Mouse (Mus musculus) forebrain, embryonic 13.5 days (tissue): Measurements from ENCODE around the gene Fgfr1op. TPM values are rescaled to one million over a fixed set of nuclear protein-coding genes. Genes with fewer than 3 reads are reported as not detected.
"Not testable (repeated sequence)": the region's sequence is repeated elsewhere in the genome, so short reads cannot be mapped to it uniquely, and the experiment has no call there.

Experiments used
- ATAC-seq: fragments of 200-750 bp; cut with Nextera tagmentation; 2 replicates; pipeline ENCODE4 v1.8.0; 2017
- H3K27ac ChIP-seq: fragments of 300-500 bp; sonication (generic); 2 replicates; pipeline ENCODE4 v1.5.1; 2015; ENCODE audit warnings: inconsistent platforms, mild to moderate bottlenecking, moderate library complexity
- H3K27me3 ChIP-seq: fragments of 300-500 bp; sonication (generic); 2 replicates; pipeline ENCODE4 v1.6.1; 2015; ENCODE audit warnings: mild to moderate bottlenecking, inconsistent platforms
- H3K36me3 ChIP-seq: fragments of 300-500 bp; sonication (generic); 2 replicates; pipeline ENCODE4 v1.6.1; 2015; ENCODE audit warnings: mild to moderate bottlenecking, inconsistent platforms; ENCODE audit not compliant: poor library complexity, severe bottlenecking
- H3K4me1 ChIP-seq: fragments of 300-500 bp; sonication (generic); 2 replicates; pipeline ENCODE4 v1.6.1; 2015; ENCODE audit warnings: inconsistent platforms
- H3K4me2 ChIP-seq: fragments of 300-500 bp; sonication (generic); 2 replicates; pipeline ENCODE4 v1.6.1; 2015; ENCODE audit warnings: inconsistent platforms, mild to moderate bottlenecking, moderate library complexity
- H3K4me3 ChIP-seq: fragments of 300-500 bp; sonication (generic); 2 replicates; pipeline ENCODE4 v1.5.1; 2015; ENCODE audit warnings: mild to moderate bottlenecking, inconsistent platforms
- H3K9ac ChIP-seq: fragments of 300-500 bp; sonication (generic); 2 replicates; pipeline ENCODE4 v1.6.1; 2015; ENCODE audit warnings: mild to moderate bottlenecking, inconsistent platforms
- H3K9me3 ChIP-seq: fragments of 300-500 bp; sonication (generic); replicated peaks from 2 replicates; pipeline ENCODE4 v1.6.1; 2016; ENCODE audit warnings: inconsistent platforms
- WGBS: fragments of 180-500 bp; shearing (Covaris S2); methylation state at CpG from one replicate; pipeline ENCODE4 v1.1.7; 2015; 5-methylcytosine and 5-hydroxymethylcytosine counted together
- polyA plus RNA-seq: library from polyadenylated mRNA; unstranded; fragments of >200 nt; fragmentation: Nextera tagmentation; extraction: Ambion mirVana; gene quantifications from 2 replicates; pipeline ENCODE4 v1.2.1, GENCODE M21; 2015

Gene Fgfr1op
- polyA plus RNA-seq, 1 experiment from 2014 or later = 28.8 TPM

DNA sequence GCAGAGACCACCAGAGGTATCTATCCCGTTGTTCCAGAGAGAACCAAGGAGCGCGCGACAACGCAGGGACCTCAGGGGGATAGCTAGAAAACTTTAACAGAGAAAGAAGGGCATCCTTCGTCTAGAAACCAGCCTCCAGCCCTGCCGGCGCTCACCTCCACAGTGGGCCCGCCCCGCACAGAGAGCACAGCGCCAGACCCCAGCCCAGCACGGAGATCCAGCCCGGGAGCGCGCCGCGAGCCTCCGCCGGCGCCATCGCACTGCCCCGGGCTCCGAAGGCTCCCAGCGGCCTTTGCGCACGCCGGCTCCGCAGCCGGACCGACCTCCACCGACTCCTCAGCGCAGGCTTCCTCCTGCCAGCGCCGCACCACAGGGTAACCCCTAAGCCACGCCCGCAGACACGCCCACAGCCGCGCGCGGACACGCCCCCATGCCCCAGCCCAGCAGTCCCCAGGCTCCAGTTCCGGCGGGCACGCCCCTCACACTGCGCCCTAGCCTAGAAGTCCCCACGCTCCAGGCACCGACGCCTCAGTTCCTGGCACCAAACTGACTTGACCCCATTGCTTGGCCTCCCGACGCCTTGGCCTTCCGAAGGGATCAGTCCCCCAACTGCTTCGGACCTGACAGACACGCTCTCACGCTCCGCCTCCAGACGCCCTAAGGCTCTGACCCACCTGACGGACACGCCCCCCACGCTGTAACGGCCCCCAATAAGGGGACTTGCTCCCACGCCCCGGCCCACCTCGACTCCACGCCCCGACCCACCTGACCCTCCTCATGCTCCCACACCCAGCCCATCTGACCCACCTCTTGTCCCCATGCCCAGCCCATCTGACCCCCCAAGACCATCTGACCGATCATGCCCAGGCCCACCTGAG is 17.6 kb upstream of the Fgfr1op start, which contains the start of the genes Gm49673 and Rnaset2a:
Gene Gm49673, minus strand, starts transcription at position 350 of the 878 bp plus-strand sequence.
Gene Rnaset2a, minus strand, starts transcription at position 659 of the 878 bp plus-strand sequence.
- not testable (repeated sequence) for H3K4me1 ChIP-seq
- peak; percentile 99 for ATAC-seq
- under 1% methylated on average over 45 of the region's 67 CpGs for WGBS

GRCm38 (mm10) chr17:8155010-8155409 is 10.3 kb upstream of the Fgfr1op start:
- whole genome bisulfite sequencing = 90% methylated on average over 7 of the region's 7 CpGs
- H3K27me3 ChIP-seq, H3K9me3 ChIP-seq, H3K4me3 ChIP-seq, H3K27ac ChIP-seq, H3K4me2 ChIP-seq, ATAC-seq, H3K9ac ChIP-seq, H3K36me3 ChIP-seq, H3K4me1 ChIP-seq: not testable (repeated sequence)

More for the DNA sequence above, 17.6 kb upstream of the Fgfr1op start, which contains the start of the genes Gm49673 and Rnaset2a:
- peak within 1 kb of the TSS; percentile 53 for H3K4me3 ChIP-seq
- H3K9me3 ChIP-seq, H3K27me3 ChIP-seq, H3K36me3 ChIP-seq, H3K27ac ChIP-seq: not testable (repeated sequence)
- peak within 1 kb of the TSS; percentile 63 for H3K4me2 ChIP-seq
- peak within 1 kb of the TSS; percentile 68 for H3K9ac ChIP-seq

- not testable (repeated sequence) for H3K4me2 ChIP-seq, H3K4me1 ChIP-seq, ATAC-seq, H3K9me3 ChIP-seq, H3K27me3 ChIP-seq, H3K4me3 ChIP-seq, H3K9ac ChIP-seq, H3K27ac ChIP-seq, H3K36me3 ChIP-seq
- WGBS = no CpG with 5 or more reads among the region's 8 CpGs
Observed at GRCm38 (mm10) chr17:8155982-8156381, 9.3 kb upstream of the Fgfr1op start.

GRCm38 (mm10) chr17:8158627-8159026 is 6.7 kb upstream of the Fgfr1op start:
- WGBS = no CpG with 5 or more reads among the region's 1 CpGs
- H3K9ac ChIP-seq, H3K27me3 ChIP-seq, H3K36me3 ChIP-seq, ATAC-seq, H3K4me2 ChIP-seq, H3K9me3 ChIP-seq, H3K27ac ChIP-seq, H3K4me3 ChIP-seq, H3K4me1 ChIP-seq: not testable (repeated sequence)

DNA sequence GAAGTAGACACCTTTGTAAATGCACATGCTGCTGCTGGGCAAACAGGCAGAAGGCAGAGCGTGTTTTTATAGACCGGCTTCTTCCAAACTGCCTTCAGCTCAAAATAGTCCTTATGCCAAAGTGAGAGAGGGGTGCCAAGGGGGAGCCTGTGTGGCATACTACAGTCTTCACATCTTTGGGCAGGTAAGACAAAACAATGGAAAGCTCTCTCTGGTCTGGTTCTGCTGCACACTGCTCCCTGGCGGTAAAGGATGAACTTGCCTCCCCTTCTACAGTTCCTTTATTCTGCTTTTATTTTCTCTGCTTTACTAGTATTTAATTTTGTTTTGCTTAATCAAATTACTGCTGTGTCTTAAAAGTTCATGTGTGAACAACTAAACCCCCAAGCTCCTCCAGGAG is 4.3 kb upstream of the Fgfr1op start:
- not testable (repeated sequence) for H3K27ac ChIP-seq, H3K36me3 ChIP-seq, H3K9me3 ChIP-seq, H3K4me3 ChIP-seq, H3K4me2 ChIP-seq, H3K27me3 ChIP-seq, ATAC-seq, H3K4me1 ChIP-seq, H3K9ac ChIP-seq
- 50% methylated on average over 3 of the region's 3 CpGs for WGBS

GRCm38 (mm10) chr17:8165608-8165945 is 276 bp downstream of the Fgfr1op start:
- H3K27me3 ChIP-seq, H3K9me3 ChIP-seq, H3K27ac ChIP-seq, H3K4me1 ChIP-seq, ATAC-seq: not testable (repeated sequence)
- peak overlapping the region; percentile 53 for H3K4me3 ChIP-seq
- H3K4me2 ChIP-seq = peak overlapping the region; percentile 57
- under 1% methylated on average over 35 of the region's 42 CpGs for WGBS
- H3K36me3 ChIP-seq = peaks cover 17% of the 10 kb centered on the region
- peak overlapping the region; percentile 65 for H3K9ac ChIP-seq

DNA sequence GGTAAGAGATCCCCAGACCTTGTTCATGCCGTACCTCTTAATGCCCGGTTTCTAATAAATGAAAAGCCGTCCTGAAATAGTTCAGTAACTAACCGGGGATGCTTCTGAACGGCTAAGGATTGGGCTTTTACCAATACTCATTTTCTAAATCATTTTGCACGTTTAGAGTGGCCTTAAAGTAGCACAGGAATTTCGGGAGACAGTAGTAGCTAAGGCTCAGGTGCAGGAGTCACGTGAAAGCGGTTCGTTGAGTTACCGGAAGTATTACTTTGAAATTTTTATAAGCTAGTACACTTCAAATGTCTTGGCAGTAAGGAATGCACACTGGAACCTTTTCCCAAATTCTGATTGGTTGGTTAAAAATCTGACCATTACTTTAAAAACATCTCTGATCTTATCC is 676 bp downstream of the Fgfr1op start:
- H3K9me3 ChIP-seq, H3K4me1 ChIP-seq, H3K27me3 ChIP-seq, H3K27ac ChIP-seq, ATAC-seq: not testable (repeated sequence)
- Histone ChIP-seq H3K4me3 (peak overlapping the region; percentile 53), H3K36me3 (peaks cover 20% of the 10 kb centered on the region), H3K4me2 (peak overlapping the region; percentile 57), H3K9ac (peak overlapping the region; percentile 65; the same call in 1 of the 2 replicates)
- under 1% methylated on average over 11 of the region's 11 CpGs for WGBS

DNA sequence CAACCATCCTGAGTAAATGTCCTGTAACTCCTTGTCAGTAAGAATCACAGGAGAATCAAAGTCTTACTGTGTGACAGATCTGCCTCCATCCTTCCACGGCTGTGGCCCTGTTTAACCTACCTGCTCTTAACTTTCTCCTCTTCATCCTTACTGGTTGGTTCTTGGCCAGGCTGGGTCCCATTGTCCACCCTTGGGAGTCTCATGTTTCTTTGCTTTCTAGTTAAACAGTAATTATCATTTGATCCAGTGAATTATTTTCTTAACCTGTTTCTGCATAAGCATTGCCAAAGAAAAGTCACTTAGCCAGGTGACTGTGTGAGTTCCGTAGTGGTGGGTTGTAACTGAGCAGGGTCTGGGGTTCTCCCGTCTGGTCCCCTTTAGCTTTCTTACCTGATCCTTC is 1.2 kb downstream of the Fgfr1op start:
- not testable (repeated sequence) for H3K27me3 ChIP-seq, ATAC-seq, H3K9me3 ChIP-seq, H3K27ac ChIP-seq, H3K4me1 ChIP-seq
- peak overlapping the region; percentile 65; the same call in 1 of the 2 replicates for H3K9ac ChIP-seq
- H3K4me2 ChIP-seq = peak overlapping the region; percentile 57
- WGBS = 46% methylated on average over 2 of the region's 3 CpGs
- H3K36me3 ChIP-seq = peaks cover 24% of the 10 kb centered on the region
- H3K4me3 ChIP-seq = peak overlapping the region; percentile 53

- 94% methylated on average over 7 of the region's 8 CpGs for WGBS
- ATAC-seq, H3K4me2 ChIP-seq, H3K27ac ChIP-seq, H3K4me3 ChIP-seq, H3K9ac ChIP-seq, H3K27me3 ChIP-seq, H3K4me1 ChIP-seq, H3K9me3 ChIP-seq: not testable (repeated sequence)
- H3K36me3 ChIP-seq = peaks cover 34% of the 10 kb centered on the region
Observed at GRCm38 (mm10) chr17:8167436-8167835, 2.1 kb downstream of the Fgfr1op start.

GRCm38 (mm10) chr17:8170331-8170730 is 5.0 kb downstream of the Fgfr1op start:
- H3K4me3 ChIP-seq = no peak overlapping the region
- H3K36me3 ChIP-seq = peaks cover 57% of the 10 kb centered on the region
- H3K9me3 ChIP-seq = no peaks in the 10 kb centered on the region
- no peak overlapping the region for H3K9ac ChIP-seq
- WGBS = 93% methylated on average over 7 of the region's 7 CpGs
- ATAC-seq = no peak
- H3K27me3 ChIP-seq = no peaks in the 10 kb centered on the region
- H3K4me2 ChIP-seq = no peak overlapping the region
- H3K27ac ChIP-seq = no peak overlapping the region
- H3K4me1 ChIP-seq = 0 out of 2 replicates have a peak, but pooled peaks cover 3% of the 10 kb centered on the region

DNA sequence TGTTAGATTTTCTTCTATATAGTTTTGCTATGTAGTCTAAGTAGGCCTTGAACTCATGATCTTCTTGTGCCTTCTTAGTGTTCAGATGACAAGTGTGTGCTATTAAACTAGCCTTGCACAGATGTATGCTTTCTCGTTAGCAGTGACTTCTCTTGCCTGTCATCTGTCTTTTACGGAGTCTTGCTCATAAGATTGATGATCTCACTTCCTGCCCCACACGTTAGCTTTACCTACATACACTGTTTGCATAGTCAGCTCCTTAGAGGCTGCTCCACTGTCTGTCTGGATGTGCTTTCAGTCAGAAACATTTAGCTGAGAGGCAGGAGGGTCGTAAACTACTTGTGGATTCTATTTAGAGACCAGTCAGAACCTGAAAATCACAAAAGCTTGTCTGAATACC is 5.8 kb downstream of the Fgfr1op start:
- Histone ChIP-seq H3K9me3 (no peaks in the 10 kb centered on the region), H3K27ac (no peak overlapping the region), H3K4me3 (no peak overlapping the region), H3K27me3 (no peaks in the 10 kb centered on the region), H3K9ac (no peak overlapping the region), H3K4me2 (no peak overlapping the region), H3K4me1 (0 out of 2 replicates have a peak, but pooled peaks cover 3% of the 10 kb centered on the region), H3K36me3 (peaks cover 64% of the 10 kb centered on the region)
- WGBS = 79% methylated on average over 4 of the region's 4 CpGs
- no peak for ATAC-seq

DNA sequence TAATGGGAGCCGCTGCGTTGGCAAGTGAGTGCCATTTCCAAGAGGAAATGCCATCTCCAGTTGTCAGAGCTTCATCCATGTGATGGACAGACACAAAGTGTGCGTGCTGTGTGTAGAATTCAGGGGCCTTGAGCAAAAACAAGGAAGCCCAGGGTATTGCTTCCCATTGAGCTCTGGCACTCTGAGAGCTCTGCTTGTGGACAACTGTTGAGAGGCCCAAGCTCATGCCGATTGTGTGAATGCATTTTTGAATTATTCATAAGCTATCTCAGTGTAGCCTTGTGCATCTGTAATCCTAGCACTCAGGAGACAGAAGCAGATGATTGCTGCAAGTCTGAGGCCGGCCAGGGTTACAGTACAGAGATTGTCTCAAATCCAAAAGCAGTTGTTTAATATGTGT is 11.8 kb downstream of the Fgfr1op start:
- peaks cover 75% of the 10 kb centered on the region for H3K36me3 ChIP-seq
- WGBS = 55% methylated on average over 5 of the region's 5 CpGs
- no peak overlapping the region for H3K4me2 ChIP-seq
- no peaks in the 10 kb centered on the region for H3K9me3 ChIP-seq
- H3K27ac ChIP-seq = no peak overlapping the region
- peak; percentile 58; the same call in 1 of the 2 replicates for ATAC-seq
- H3K4me3 ChIP-seq = no peak overlapping the region
- no peak overlapping the region for H3K9ac ChIP-seq
- no peaks in the 10 kb centered on the region for H3K27me3 ChIP-seq
- peaks cover 8% of the 10 kb centered on the region for H3K4me1 ChIP-seq
